Mouse (Mus musculus) stomach, postnatal 0 days (tissue): ENCODE measurements around the gene Txndc8. TPM values are rescaled to one million over a fixed set of nuclear protein-coding genes. Genes with fewer than 3 reads are reported as not detected.
A peak's percentile ranks its signal among the peaks of the same experiment; 100 is the strongest.

Experiments used
- ATAC-seq: fragments of 200-750 bp; cut with Nextera tagmentation; 2 replicates; pipeline ENCODE4 v1.8.0; 2017; ENCODE audit not compliant: low FRiP score, low TSS enrichment
- DNase-seq: peaks from one replicate; pipeline ENCODE4 v3.0.0-alpha.2; 2016; ENCODE audit warnings: low spot score
- H3K27ac ChIP-seq: fragments of 300-500 bp; sonication (generic); replicated peaks from 2 replicates; pipeline ENCODE4 v1.5.1; 2014; ENCODE audit warnings: mild to moderate bottlenecking, control low read depth
- H3K27me3 ChIP-seq: fragments of 300-500 bp; sonication (generic); 2 replicates; pipeline ENCODE4 v1.6.1; 2014; ENCODE audit warnings: low read length; ENCODE audit not compliant: control insufficient read depth, insufficient read depth
- H3K36me3 ChIP-seq: fragments of 300-500 bp; sonication (generic); 2 replicates; pipeline ENCODE4 v1.6.1; 2014; ENCODE audit warnings: low read length, mixed read lengths; ENCODE audit not compliant: control insufficient read depth, insufficient read depth
- H3K4me1 ChIP-seq: fragments of 300-500 bp; sonication (generic); replicated peaks from 2 replicates; pipeline ENCODE4 v1.6.1; 2014; ENCODE audit warnings: antibody characterized with exemption; ENCODE audit not compliant: control insufficient read depth, insufficient read depth
- H3K4me2 ChIP-seq: fragments of 300-500 bp; sonication (generic); replicated peaks from 2 replicates; pipeline ENCODE4 v1.6.1; 2014; ENCODE audit warnings: low read depth, mild to moderate bottlenecking, control low read depth, moderate library complexity
- H3K4me3 ChIP-seq: fragments of 300-500 bp; sonication (generic); 2 replicates; pipeline ENCODE4 v1.5.1; 2014; ENCODE audit warnings: low read depth, low read length, control low read depth
- H3K9ac ChIP-seq: fragments of 300-500 bp; sonication (generic); 2 replicates; pipeline ENCODE4 v1.6.1; 2014; ENCODE audit warnings: mild to moderate bottlenecking, low read length, control low read depth, mixed read lengths
- H3K9me3 ChIP-seq: fragments of 300-500 bp; sonication (generic); 2 replicates; pipeline ENCODE4 v1.6.1; 2016; ENCODE audit warnings: low read length; ENCODE audit not compliant: control insufficient read depth
- CTCF ChIP-seq: IDR thresholded peaks from 2 replicates; pipeline ENCODE4 v1.5.1; 2016; ENCODE audit warnings: antibody characterized with exemption, low read depth, mild to moderate bottlenecking, moderate library complexity
- EP300 ChIP-seq: optimal IDR thresholded peaks from 2 replicates; pipeline ENCODE3; 2016; ENCODE audit warnings: antibody characterized with exemption
- WGBS: fragments of 180-500 bp; shearing (Covaris S2); extraction: QIAGEN DNeasy Blood & Tissue Kit; methylation state at CpG from one replicate; pipeline ENCODE4 v1.1.7; 2014; 5-methylcytosine and 5-hydroxymethylcytosine counted together
- polyA plus RNA-seq: library from polyadenylated mRNA; unstranded; fragments of >200 nt; fragmentation: Nextera tagmentation; extraction: Ambion mirVana; gene quantifications from 2 replicates; pipeline ENCODE4 v1.2.1, GENCODE M21; 2015

Txndc8 gene
- polyA plus RNA-seq, 1 experiment from 2014 or later: not detected

DNA sequence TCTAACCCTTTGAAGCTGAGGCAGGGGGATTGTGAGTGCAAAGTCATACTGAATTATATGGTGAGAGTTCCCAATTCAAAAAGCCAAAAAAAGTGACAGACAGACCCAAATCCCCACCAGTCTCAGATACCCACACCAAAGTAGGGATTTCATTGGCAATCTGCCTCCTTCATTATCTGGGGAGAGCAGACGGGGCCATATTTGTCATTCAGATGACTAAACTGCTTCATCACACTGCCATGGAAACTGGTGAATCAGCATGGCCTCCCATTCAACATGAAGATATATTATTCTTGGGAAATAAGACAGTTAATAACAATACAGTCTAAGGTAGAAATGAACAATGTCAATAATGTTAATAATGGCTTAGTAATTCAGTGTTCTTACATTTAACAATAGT lies 44.8 kb downstream of the Txndc8 start:
- Histone ChIP-seq H3K36me3 (no peaks in the 10 kb centered on the region), H3K4me1 (no peaks in the 10 kb centered on the region), H3K27ac (no peak overlapping the region), H3K9me3 (no peaks in the 10 kb centered on the region), H3K4me3 (no peak overlapping the region), H3K27me3 (no peaks in the 10 kb centered on the region), H3K9ac (no peak overlapping the region), H3K4me2 (no peak overlapping the region)
- no peak for TF ChIP-seq EP300
- TF ChIP-seq CTCF: no peak
- ATAC-seq (no peak), DNase-seq (no peak)
- WGBS: 47% methylated on average over 1 of the region's 1 CpGs

DNA sequence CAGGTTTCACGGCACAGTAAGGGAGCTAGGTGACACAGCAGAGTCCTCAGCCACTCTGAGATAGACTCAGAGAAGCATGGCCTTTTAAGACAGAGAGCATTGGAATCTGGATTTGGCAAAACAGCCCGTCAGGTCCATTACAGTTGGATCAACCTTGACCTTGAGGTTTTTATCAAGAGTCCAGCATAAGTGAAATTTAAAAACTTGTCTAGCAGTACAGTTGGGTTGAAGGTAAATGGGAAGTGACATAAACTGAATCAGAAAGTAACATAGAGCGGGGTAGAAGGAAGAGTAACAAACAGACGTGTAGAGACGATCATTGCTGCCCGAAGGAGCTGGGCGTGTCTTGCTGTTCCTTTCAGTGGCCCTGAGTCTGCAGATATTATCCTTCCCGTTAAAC lies 49.9 kb downstream of the Txndc8 start:
- no peak for ATAC-seq
- WGBS: 72% methylated on average over 8 of the region's 8 CpGs
- Histone ChIP-seq H3K4me1 (peaks cover 9% of the 10 kb centered on the region; the same call in 1 of the 2 replicates), H3K9me3 (no peaks in the 10 kb centered on the region), H3K9ac (no peak overlapping the region), H3K27ac (no peak overlapping the region), H3K4me2 (no peak overlapping the region), H3K4me3 (no peak overlapping the region), H3K27me3 (no peaks in the 10 kb centered on the region), H3K36me3 (no peaks in the 10 kb centered on the region)
- TF ChIP-seq CTCF (no peak), EP300 (no peak)
- no peak for DNase-seq

DNA sequence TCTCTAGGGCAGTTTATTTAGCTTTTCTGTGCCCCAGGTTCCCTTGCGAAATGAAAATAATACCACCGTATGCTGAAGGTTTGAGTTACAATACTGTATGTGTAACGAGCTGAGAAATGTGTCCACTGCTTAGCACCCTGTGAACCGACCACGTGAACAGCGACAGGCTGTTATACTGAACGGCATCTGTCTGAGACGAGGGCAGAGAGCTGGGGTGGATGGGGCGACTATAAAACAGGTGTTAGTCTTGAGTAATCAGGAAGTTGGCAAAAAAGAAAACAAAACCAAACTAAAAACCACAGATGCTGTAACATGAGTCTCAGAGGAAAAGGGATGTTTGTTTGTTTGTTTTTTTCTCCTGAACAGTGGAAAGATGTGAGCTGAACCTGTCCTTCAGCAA lies 50.8 kb downstream of the Txndc8 start:
- 72% methylated on average over 9 of the region's 9 CpGs for WGBS
- no peak for TF ChIP-seq EP300
- no peak for TF ChIP-seq CTCF
- Histone ChIP-seq H3K27me3 (no peaks in the 10 kb centered on the region), H3K4me3 (no peak overlapping the region), H3K4me2 (no peak overlapping the region), H3K9me3 (no peaks in the 10 kb centered on the region), H3K4me1 (peaks cover 9% of the 10 kb centered on the region; the same call in 1 of the 2 replicates), H3K36me3 (no peaks in the 10 kb centered on the region), H3K9ac (no peak overlapping the region), H3K27ac (no peak overlapping the region)
- ATAC-seq: no peak
- no peak for DNase-seq

DNA sequence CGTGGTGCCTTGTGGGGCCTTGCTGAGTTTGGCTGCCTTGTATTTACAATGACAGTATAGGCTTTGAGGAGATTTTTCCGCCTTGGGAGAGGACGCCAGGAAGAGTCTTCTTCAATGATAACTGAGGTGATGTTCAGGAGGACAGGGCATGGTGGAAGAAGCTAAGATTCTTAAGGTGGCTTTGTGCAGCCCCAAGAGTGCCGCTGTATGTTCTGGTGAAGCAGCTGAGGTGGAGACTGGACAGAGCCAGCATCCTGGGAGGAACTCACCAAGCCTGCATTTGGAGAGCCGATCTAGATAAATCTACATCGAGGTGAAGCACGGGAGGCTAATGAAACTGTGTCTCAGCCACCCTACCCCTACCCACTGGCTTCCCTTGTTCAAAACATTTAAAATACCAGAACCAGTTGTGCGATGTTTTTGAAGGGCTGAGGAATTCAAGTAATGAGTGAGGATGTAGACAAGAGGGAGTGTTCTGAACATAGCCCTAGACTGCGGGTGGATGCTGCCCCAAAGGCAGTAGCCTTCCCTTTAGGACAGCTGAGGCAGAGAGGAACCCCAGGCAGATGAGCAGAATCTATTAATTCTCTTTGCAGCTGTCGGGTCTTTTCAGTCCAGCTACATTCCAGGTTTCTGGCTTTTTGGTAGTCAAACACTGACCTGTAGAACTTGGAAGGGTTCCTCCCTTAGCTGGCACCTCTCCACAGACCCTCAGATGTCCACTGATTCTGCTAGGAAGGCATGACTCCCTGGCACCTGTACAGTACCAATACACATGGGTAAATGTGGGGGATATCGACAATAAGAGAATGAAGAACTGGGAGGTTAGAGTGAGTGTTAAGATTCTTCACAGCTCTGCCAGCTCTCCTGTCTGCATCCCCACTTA lies 51.5 kb downstream of the Txndc8 start:
- no peaks in the 10 kb centered on the region for H3K27me3 ChIP-seq
- WGBS: 44% methylated on average over 11 of the region's 11 CpGs
- H3K27ac ChIP-seq: peak overlapping the region; percentile 99
- ATAC-seq (no peak), DNase-seq (no peak)
- no peak for TF ChIP-seq CTCF
- TF ChIP-seq EP300: no peak
- H3K4me2 ChIP-seq: peak overlapping the region; percentile 57
- no peaks in the 10 kb centered on the region for H3K36me3 ChIP-seq
- peak overlapping the region; percentile 69 for H3K9ac ChIP-seq
- H3K4me1 ChIP-seq: peaks cover 9% of the 10 kb centered on the region; the same call in 1 of the 2 replicates
- peak overlapping the region; percentile 76 for H3K4me3 ChIP-seq
- no peaks in the 10 kb centered on the region for H3K9me3 ChIP-seq

DNA sequence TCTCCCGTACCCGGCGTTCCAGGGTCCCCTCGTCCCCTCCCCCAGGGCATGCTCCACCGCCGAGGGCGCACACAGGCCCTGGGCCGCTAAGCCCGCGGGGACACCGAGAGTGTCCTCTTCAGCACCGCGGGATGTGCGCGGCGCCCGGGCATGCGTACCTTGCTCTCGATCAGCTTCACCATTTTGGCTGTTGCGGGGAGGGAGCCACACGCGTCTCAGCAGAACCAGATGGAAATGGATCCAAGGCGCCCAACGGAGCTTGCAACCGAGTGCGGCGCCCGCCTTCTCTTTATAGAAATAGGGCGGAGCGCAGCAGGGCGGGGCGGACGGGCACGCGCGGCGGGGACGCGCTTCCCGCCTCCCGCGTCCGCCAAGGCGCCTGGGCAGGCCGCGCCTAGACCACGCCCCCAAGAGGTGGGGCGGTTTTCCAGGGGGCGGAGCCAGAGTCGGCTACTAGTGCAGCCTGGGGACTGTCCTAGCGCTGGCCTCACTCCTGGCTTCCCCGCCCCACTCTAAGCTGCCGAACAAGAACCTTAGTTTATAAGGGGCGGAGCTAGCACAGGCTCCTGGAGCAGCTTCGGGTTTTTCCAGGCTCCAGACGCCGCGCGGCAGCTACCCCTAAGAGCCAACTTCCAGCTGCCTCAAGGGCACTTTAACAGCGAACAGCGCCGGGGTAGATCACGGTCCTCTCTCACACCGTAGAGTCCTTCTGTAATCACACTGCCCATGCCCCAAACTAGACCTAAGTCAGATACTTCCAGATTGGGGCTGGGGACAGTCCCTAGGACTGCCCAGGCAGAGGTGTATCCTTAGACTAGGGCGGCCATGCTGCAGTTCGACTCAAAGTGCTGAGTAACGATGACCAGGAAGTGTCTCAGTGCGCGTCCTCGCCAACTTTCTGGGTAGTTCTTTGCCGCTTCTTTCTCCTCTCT lies 52.6 kb downstream of the Txndc8 start, which contains the start of gene Txn1:
Gene Txn1, minus strand, starts transcription at position 383 of the 932 bp plus-strand sequence.
- Histone ChIP-seq H3K4me2 (peak within 1 kb of the TSS; percentile 63), H3K27me3 (no peaks in the 10 kb centered on the region), H3K27ac (peak within 1 kb of the TSS; percentile 99), H3K9ac (peak within 1 kb of the TSS; percentile 82), H3K36me3 (peaks cover 8% of the 10 kb centered on the region), H3K9me3 (no peaks in the 10 kb centered on the region; the same call in 1 of the 2 replicates), H3K4me3 (peak within 1 kb of the TSS; percentile 76), H3K4me1 (peaks cover 9% of the 10 kb centered on the region; the same call in 1 of the 2 replicates)
- WGBS: under 1% methylated on average over 65 of the region's 71 CpGs
- TF ChIP-seq EP300: peak; percentile 79
- no peak for TF ChIP-seq CTCF
- DNase-seq: peak; percentile 100
- peak; percentile 97 for ATAC-seq
